ENCODE assay signal across 8 mouse cellular contexts in genomic region chr9:46119943-46120441, GRCm38 (mm10).
DNase-seq lines count a peak whose midpoint lies in the region; ATAC-seq and TF ChIP-seq lines count a peak whose summit lies in the region.

No protein-coding gene starts in this region.

- 0% methylated on average over 6 of the region's 6 CpGs for WGBS in forebrain, embryonic 11.5 days
- WGBS in heart, embryonic 16.5 days, result 3% methylated on average over 6 of the region's 6 CpGs
- 11% methylated on average over 6 of the region's 6 CpGs for WGBS in liver, postnatal 0 days (ENCODE audit: insufficient replicate concordance)
- WGBS in neural tube, embryonic 13.5 days, result 2% methylated on average over 6 of the region's 6 CpGs

- H3K36me3 ChIP-seq in forebrain, embryonic 11.5 days (ENCODE audit: control insufficient read depth, insufficient read depth, low read length), result no peaks in the 10 kb centered on the region
- peaks cover 2% of the 10 kb centered on the region; the same call in 1 of the 2 replicates for H3K36me3 ChIP-seq in heart, embryonic 16.5 days (ENCODE audit: control insufficient read depth, insufficient read depth)
- peaks cover 11% of the 10 kb centered on the region; the same call in 1 of the 2 replicates for H3K36me3 ChIP-seq in liver, postnatal 0 days (replicated peaks; ENCODE audit: insufficient read depth, low read length)
- H3K36me3 ChIP-seq in neural tube, embryonic 13.5 days, result peaks cover 5% of the 10 kb centered on the region; the same call in 1 of the 2 replicates

- no peak overlapping the region for H3K4me3 ChIP-seq in bone marrow macrophage, adult 2 months (ENCODE audit: insufficient read depth, low read length)
- no peak overlapping the region for H3K4me3 ChIP-seq in forebrain, embryonic 11.5 days (ENCODE audit: low read depth, low read length)
- H3K4me3 ChIP-seq in heart, embryonic 16.5 days (ENCODE audit: low read length), result no peak overlapping the region
- no peak overlapping the region for H3K4me3 ChIP-seq in liver, postnatal 0 days (ENCODE audit: low read depth, low read length)
- H3K4me3 ChIP-seq in neural tube, embryonic 13.5 days, result no peak overlapping the region

- H3K27ac ChIP-seq in bone marrow macrophage, adult 2 months (ENCODE audit: insufficient read depth, low read depth, low read length), result peak overlapping the region; percentile 67
- peak overlapping the region; percentile 20 for H3K27ac ChIP-seq in forebrain, embryonic 11.5 days (ENCODE audit: low read depth, low read length)
- peak overlapping the region; percentile 82 for H3K27ac ChIP-seq in heart, embryonic 16.5 days (ENCODE audit: low read length)
- peak overlapping the region; percentile 48; the same call in 1 of the 2 replicates for H3K27ac ChIP-seq in liver, postnatal 0 days (ENCODE audit: low read depth)
- H3K27ac ChIP-seq in neural tube, embryonic 13.5 days (replicated peaks), result peak overlapping the region; percentile 74

- ATAC-seq in forebrain, embryonic 11.5 days (replicated peaks; ENCODE audit: low FRiP score), result peak; percentile 96
- ATAC-seq in heart, embryonic 16.5 days (replicated peaks; ENCODE audit: extremely low read depth, insufficient read depth, low FRiP score), result peak; percentile 93
- ATAC-seq in liver, postnatal 0 days, result peak; percentile 85
- ATAC-seq in neural tube, embryonic 13.5 days (ENCODE audit: low read depth), result peak; percentile 90; the same call in 1 of the 2 replicates

- H3K9me3 ChIP-seq in forebrain, embryonic 11.5 days (ENCODE audit: control insufficient read depth, low read length), result no peaks in the 10 kb centered on the region; the same call in 1 of the 2 replicates
- H3K9me3 ChIP-seq in heart, embryonic 16.5 days (replicated peaks; ENCODE audit: control insufficient read depth, low read length), result peaks cover 3% of the 10 kb centered on the region; the same call in 1 of the 2 replicates
- no peaks in the 10 kb centered on the region for H3K9me3 ChIP-seq in liver, postnatal 0 days (ENCODE audit: low read length)
- no peaks in the 10 kb centered on the region for H3K9me3 ChIP-seq in neural tube, embryonic 13.5 days

- peak; percentile 79 for DNase-seq in CD4-positive, CD25-positive, alpha-beta regulatory T cell, adult 2 months (ENCODE audit: low read depth, low spot score)
- DNase-seq in forebrain, embryonic 11.5 days (ENCODE audit: low spot score), result peak; percentile 85
- peak; percentile 90 for DNase-seq in kidney, postnatal 14 days
- peak; percentile 69 for DNase-seq in liver, postnatal 0 days
- DNase-seq in thymus, postnatal 14 days, result peak; percentile 57

- no peak for TF ChIP-seq EP300 in liver, postnatal 0 days (IDR thresholded peaks at IDR 0.05; ENCODE audit: low read depth)

- TF ChIP-seq CTCF in bone marrow macrophage, adult 2 months (IDR thresholded peaks at IDR 0.05; ENCODE audit: low read depth, low read length), result no peak
- no peak for TF ChIP-seq CTCF in liver, postnatal 0 days (IDR thresholded peaks at IDR 0.05; ENCODE audit: low read depth)

- TF ChIP-seq POLR2A in bone marrow macrophage, adult 2 months (IDR thresholded peaks at IDR 0.05; ENCODE audit: borderline replicate concordance, low read depth, low read length), result no peak

- H3K9ac ChIP-seq in forebrain, embryonic 11.5 days (ENCODE audit: low read length), result peak overlapping the region; percentile 20; the same call in 1 of the 2 replicates
- no peak overlapping the region for H3K9ac ChIP-seq in heart, embryonic 16.5 days (ENCODE audit: low read length)
- no peak overlapping the region for H3K9ac ChIP-seq in liver, postnatal 0 days (replicated peaks)
- no peak overlapping the region for H3K9ac ChIP-seq in neural tube, embryonic 13.5 days

- H3K4me2 ChIP-seq in forebrain, embryonic 11.5 days (ENCODE audit: low read depth, low read length, severe bottlenecking), result no peak overlapping the region
- no peak overlapping the region for H3K4me2 ChIP-seq in heart, embryonic 16.5 days (ENCODE audit: low read depth, low read length)
- H3K4me2 ChIP-seq in liver, postnatal 0 days (ENCODE audit: low read depth, low read length), result no peak overlapping the region
- no peak overlapping the region for H3K4me2 ChIP-seq in neural tube, embryonic 13.5 days

- peaks cover 24% of the 10 kb centered on the region for H3K4me1 ChIP-seq in bone marrow macrophage, adult 2 months (ENCODE audit: control insufficient read depth, insufficient read depth, low read length)
- H3K4me1 ChIP-seq in forebrain, embryonic 11.5 days (replicated peaks; ENCODE audit: control insufficient read depth, insufficient read depth, low read length), result peaks cover 6% of the 10 kb centered on the region; the same call in 1 of the 2 replicates
- peaks cover 29% of the 10 kb centered on the region for H3K4me1 ChIP-seq in heart, embryonic 16.5 days (ENCODE audit: control insufficient read depth, insufficient read depth, low read length)
- H3K4me1 ChIP-seq in liver, postnatal 0 days (ENCODE audit: insufficient read depth), result peaks cover 18% of the 10 kb centered on the region
- peaks cover 29% of the 10 kb centered on the region for H3K4me1 ChIP-seq in neural tube, embryonic 13.5 days (replicated peaks)

- no peaks in the 10 kb centered on the region for H3K27me3 ChIP-seq in forebrain, embryonic 11.5 days (ENCODE audit: control insufficient read depth, insufficient read depth, low read length)
- no peaks in the 10 kb centered on the region for H3K27me3 ChIP-seq in heart, embryonic 16.5 days (ENCODE audit: control insufficient read depth, insufficient read depth, low read length)
- no peaks in the 10 kb centered on the region for H3K27me3 ChIP-seq in liver, postnatal 0 days (ENCODE audit: insufficient read depth, low read length)
- no peaks in the 10 kb centered on the region for H3K27me3 ChIP-seq in neural tube, embryonic 13.5 days

Comparison
In these comparisons a context has a peak if more than half of its experiments do, and no peak if none do; other contexts are left out.
1. H3K27ac ChIP-seq: peak in every context shown above with its lines; median percentile 82 in heart, embryonic 16.5 days; 74 in neural tube, embryonic 13.5 days; 67 in bone marrow macrophage, adult 2 months; 48 in liver, postnatal 0 days; 20 in forebrain, embryonic 11.5 days.